Mouse (Mus musculus): ENCODE data around the gene Ccdc188. TPM values are rescaled to one million over a fixed set of nuclear protein-coding genes. Genes with fewer than 3 reads are reported as not detected.

Gene Ccdc188
- polyA plus RNA-seq, 1 experiment from 2014 or later: not detected

DNA sequence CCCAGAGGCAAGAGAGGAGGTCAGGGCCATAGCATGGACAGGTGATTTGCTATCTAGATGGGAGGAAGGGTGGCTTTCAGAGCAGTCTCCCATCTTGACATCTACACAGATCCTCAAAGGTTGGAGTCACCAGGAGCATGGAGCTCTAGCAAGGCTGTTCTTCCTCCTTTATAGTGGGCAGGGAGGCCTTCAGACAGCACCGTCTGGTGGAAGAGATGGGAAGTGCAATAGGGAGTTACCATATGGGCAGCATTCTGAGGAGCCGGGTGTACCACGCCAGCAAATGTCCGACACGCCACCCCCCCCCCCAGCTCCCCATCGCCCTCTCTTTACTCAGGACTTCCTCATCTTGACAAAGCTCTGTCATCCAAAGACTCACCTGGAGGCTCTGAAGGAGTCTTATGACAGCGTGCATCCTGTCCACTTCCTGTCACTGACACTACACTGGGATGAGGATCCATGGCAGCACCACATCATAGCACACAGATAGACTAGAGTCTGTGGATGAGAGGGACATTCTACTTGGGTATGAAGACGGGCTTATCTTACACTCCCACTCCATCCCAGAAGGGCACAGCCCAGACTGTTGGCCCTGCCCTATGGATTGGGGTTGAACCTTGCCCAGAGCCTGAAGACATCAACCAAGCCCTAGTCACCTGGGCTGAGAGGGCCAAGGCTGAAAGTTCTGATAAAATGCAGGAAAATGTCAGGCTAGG, 6.8 kb upstream of the Ccdc188 start:
- Histone ChIP-seq H3K27ac (no peak overlapping the region), H3K4me3 (replicated peaks) (no peak overlapping the region), H3K27me3 (replicated peaks) (no peaks in the 10 kb centered on the region), H3K9me3 (no peaks in the 10 kb centered on the region), H3K36me3 (no peaks in the 10 kb centered on the region), H3K4me1 (replicated peaks) (peaks cover 6% of the 10 kb centered on the region; the same call in 1 of the 2 replicates), H3K4me2 (replicated peaks) (no peak overlapping the region), H3K9ac (no peak overlapping the region)
- WGBS: 19% methylated on average over 8 of the region's 8 CpGs
- peak; percentile 70 for ATAC-seq

DNA sequence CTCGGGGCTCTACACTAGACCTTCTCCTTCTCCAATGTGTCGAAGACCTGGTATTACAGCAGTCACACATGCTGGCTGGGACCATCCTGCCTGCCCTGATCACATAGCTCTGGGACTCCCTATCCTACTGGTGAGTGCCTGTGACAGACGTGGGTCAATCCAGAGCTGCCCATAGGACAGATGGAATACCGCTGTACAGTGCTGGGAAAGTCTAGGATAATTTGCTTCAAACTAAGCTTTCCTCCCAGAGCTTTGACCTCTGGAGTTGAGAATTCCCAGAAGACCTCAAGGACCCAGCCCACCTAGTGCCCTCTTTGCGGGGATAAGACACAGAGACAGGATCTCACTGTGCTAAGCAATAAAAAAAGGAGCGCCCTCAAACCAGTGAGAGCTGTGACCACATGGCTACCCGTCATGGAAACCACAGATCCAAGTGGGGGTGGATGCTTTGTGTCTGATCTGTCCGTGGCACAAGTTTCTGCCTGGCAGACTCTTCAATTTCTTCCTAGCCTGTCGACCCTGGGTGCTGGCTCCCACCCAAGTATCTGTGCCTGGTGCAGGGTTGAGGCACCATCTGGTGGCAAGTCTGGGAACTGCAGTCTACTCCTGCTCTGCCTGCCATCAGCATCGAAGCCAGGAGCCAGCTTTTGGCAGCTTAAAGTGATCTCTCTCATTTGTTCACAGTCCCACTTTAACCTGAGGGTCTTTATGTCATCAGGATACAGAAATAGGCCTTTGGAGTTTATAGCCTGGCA, 6.1 kb upstream of the Ccdc188 start:
- H3K4me2 ChIP-seq (replicated peaks): no peak overlapping the region
- no peaks in the 10 kb centered on the region for H3K27me3 ChIP-seq (replicated peaks)
- ATAC-seq: peak; percentile 63
- H3K4me1 ChIP-seq (replicated peaks): peaks cover 6% of the 10 kb centered on the region; the same call in 1 of the 2 replicates
- WGBS: 38% methylated on average over 10 of the region's 10 CpGs
- H3K9me3 ChIP-seq: no peaks in the 10 kb centered on the region
- H3K36me3 ChIP-seq: no peaks in the 10 kb centered on the region
- no peak overlapping the region for H3K27ac ChIP-seq
- no peak overlapping the region for H3K9ac ChIP-seq
- H3K4me3 ChIP-seq (replicated peaks): no peak overlapping the region

DNA sequence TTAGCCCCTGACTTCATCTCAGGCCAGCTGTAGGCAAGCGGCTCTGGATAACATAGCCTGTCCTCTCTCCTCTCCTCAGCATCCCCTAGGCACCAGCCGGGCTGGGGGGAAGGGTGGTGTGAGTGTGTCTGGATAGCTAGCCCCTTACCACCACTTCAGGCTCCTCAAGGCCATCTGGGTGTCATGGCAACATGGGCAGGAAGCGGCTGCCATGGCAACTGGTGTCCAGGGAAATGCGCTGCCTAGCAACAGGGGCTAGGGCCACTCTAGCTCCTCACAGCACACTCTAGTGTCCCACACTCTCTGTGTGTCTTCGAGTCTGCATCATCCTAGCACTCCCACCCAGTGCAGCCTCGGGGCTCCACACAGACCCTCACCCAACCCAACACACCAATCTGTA, 4.0 kb upstream of the Ccdc188 start:
- H3K27me3 ChIP-seq (replicated peaks): no peaks in the 10 kb centered on the region
- WGBS: 47% methylated on average over 6 of the region's 6 CpGs
- H3K4me1 ChIP-seq (replicated peaks): peaks cover 6% of the 10 kb centered on the region; the same call in 1 of the 2 replicates
- ATAC-seq: no peak
- no peaks in the 10 kb centered on the region for H3K36me3 ChIP-seq
- no peak overlapping the region for H3K27ac ChIP-seq
- H3K9me3 ChIP-seq: no peaks in the 10 kb centered on the region
- no peak overlapping the region for H3K9ac ChIP-seq
- H3K4me3 ChIP-seq (replicated peaks): no peak overlapping the region
- H3K4me2 ChIP-seq (replicated peaks): no peak overlapping the region

DNA sequence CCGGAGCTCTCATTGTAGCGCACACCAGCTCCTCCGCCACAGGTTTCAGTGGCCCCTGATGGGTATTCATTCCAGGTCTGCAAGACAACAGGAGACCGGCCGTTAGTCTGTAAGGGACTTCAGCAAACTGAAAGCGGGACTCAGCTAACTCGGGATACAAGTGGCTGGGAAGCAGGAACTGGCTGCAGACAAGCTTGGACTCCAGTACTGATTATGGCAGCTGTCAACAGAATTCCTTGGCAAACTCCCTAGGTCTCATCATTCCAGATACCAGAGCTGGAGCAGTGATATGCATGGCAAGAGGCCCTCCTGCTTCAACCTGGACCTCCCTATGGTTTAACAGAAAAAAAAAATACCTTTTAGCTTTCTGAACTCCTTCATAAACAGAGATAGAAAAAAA, 2.8 kb upstream of the Ccdc188 start:
- H3K9me3 ChIP-seq: no peaks in the 10 kb centered on the region
- no peaks in the 10 kb centered on the region for H3K36me3 ChIP-seq
- H3K4me3 ChIP-seq (replicated peaks): no peak overlapping the region
- whole genome bisulfite sequencing: 83% methylated on average over 7 of the region's 7 CpGs
- no peak overlapping the region for H3K9ac ChIP-seq
- H3K4me1 ChIP-seq (replicated peaks): peaks cover 10% of the 10 kb centered on the region
- no peak overlapping the region for H3K27ac ChIP-seq
- no peak for ATAC-seq
- no peak overlapping the region for H3K4me2 ChIP-seq (replicated peaks)
- H3K27me3 ChIP-seq (replicated peaks): no peaks in the 10 kb centered on the region

DNA sequence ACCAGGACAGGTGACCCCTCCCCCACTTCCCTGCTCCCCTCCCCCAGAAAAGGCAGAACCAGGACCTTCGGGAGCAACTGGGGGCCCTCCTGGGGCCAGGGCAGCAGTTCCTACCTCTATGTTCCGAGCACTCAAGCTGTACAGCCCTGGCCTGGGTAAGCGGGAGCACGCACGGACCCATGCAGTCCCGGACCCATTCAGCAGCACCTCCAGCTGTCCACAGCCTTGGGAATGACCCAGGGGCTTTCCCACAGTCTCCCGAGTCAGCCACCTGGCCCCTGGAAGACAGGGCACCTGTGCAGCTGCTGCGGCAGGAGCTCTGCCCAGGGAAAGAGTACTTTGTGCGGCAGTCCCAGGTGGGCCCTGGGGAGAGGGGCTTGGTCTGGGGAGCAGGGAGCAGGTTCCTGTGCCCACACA, 909 bp downstream of the Ccdc188 start:
- no peak overlapping the region for H3K9ac ChIP-seq
- H3K36me3 ChIP-seq: peaks cover 9% of the 10 kb centered on the region; the same call in 1 of the 2 replicates
- ATAC-seq: no peak
- no peaks in the 10 kb centered on the region for H3K9me3 ChIP-seq
- 69% methylated on average over 9 of the region's 9 CpGs for WGBS
- no peaks in the 10 kb centered on the region for H3K27me3 ChIP-seq (replicated peaks)
- H3K4me3 ChIP-seq (replicated peaks): no peak overlapping the region
- H3K4me1 ChIP-seq (replicated peaks): peaks cover 11% of the 10 kb centered on the region
- no peak overlapping the region for H3K27ac ChIP-seq
- no peak overlapping the region for H3K4me2 ChIP-seq (replicated peaks)

DNA sequence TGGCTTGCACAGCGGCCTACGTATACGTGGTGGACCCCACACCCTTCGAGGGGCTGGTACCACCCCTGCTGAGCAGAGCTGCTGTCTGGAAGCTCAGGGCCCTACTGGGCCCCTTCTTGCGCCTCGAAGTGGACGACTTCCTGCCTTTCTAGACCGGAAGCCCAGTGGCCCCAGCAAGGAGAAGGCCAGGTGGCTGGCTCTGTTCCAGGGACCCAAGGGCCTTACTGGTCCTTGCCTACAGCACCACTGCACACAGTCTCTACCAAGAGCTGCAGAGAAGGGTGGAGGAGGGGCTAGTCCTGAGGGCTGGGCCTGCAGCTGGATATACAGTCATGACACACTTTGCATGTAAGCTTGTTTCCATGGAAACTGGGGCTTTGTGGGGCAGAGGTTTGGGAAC, 2.3 kb downstream of the Ccdc188 start:
- H3K4me2 ChIP-seq (replicated peaks): no peak overlapping the region
- 38% methylated on average over 8 of the region's 8 CpGs for WGBS
- no peak overlapping the region for H3K4me3 ChIP-seq (replicated peaks)
- H3K36me3 ChIP-seq: peaks cover 21% of the 10 kb centered on the region
- no peak overlapping the region for H3K9ac ChIP-seq
- H3K27me3 ChIP-seq (replicated peaks): no peaks in the 10 kb centered on the region
- H3K9me3 ChIP-seq: no peaks in the 10 kb centered on the region
- peak overlapping the region; percentile 68; the same call in 1 of the 2 replicates for H3K27ac ChIP-seq
- ATAC-seq: peak; percentile 80
- H3K4me1 ChIP-seq (replicated peaks): peaks cover 11% of the 10 kb centered on the region

DNA sequence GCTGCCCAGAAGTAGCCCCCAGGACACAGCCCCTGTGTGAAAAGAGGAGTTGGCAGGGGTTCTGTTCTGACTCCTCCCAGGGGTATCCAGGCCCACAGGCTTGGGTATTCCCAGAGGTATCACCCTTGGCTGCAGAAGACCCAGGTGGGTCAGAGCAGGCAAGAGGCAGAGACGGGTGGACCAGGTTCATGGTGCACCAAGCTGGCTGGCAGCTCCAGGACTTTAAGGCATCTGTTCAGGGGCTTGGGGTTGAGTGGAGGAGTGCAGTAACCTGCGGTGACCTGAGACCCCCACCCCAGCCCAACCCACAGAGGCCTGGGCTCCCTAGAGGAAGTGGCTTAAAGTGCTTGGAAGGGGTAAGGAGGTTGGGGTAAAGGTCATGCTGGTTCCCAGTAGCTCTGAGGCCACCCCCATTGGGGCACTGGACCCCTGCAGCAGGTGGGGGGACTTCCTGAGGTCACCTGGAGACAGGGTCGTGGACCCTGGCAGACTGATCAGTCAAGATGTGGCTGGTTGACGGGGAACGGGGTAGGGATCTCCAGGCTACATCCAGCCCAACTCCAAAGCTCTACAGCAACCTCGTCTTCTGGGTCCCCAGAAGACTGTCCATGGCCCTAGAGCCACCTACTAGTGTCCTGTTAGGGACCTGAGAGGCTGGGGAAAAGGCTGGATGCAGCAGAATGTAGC, 3.3 kb downstream of the Ccdc188 start:
- H3K27me3 ChIP-seq (replicated peaks): no peaks in the 10 kb centered on the region
- H3K36me3 ChIP-seq: peaks cover 23% of the 10 kb centered on the region
- H3K27ac ChIP-seq: no peak overlapping the region
- no peak overlapping the region for H3K9ac ChIP-seq
- H3K4me1 ChIP-seq (replicated peaks): peaks cover 11% of the 10 kb centered on the region
- no peak overlapping the region for H3K4me2 ChIP-seq (replicated peaks)
- no peak overlapping the region for H3K4me3 ChIP-seq (replicated peaks)
- WGBS: 86% methylated on average over 6 of the region's 6 CpGs
- no peaks in the 10 kb centered on the region for H3K9me3 ChIP-seq
- no peak for ATAC-seq

DNA sequence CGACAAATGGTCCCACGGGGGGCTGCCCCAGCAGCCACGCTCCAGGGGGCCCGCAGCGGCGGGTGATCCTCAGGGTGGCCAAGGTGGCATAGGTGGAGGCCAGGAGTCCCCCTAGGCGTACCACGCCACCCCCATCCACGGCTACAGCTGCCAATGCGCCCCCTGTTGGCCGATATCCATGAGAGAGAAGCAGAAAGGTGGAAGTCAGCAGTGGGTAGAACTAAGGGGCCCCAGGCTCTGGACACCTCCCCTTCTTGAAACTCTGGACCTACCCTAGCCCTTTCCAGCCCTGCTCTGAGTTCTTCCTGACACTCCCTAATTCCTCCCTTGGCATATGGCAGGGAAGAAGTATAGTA, 3.8 kb downstream of the Ccdc188 start:
- no peak for ATAC-seq
- Histone ChIP-seq H3K36me3 (peaks cover 29% of the 10 kb centered on the region), H3K4me2 (replicated peaks) (no peak overlapping the region), H3K9ac (no peak overlapping the region), H3K27ac (no peak overlapping the region), H3K4me1 (replicated peaks) (peaks cover 11% of the 10 kb centered on the region), H3K4me3 (replicated peaks) (no peak overlapping the region), H3K27me3 (replicated peaks) (no peaks in the 10 kb centered on the region), H3K9me3 (no peaks in the 10 kb centered on the region)
- 73% methylated on average over 11 of the region's 11 CpGs for WGBS

DNA sequence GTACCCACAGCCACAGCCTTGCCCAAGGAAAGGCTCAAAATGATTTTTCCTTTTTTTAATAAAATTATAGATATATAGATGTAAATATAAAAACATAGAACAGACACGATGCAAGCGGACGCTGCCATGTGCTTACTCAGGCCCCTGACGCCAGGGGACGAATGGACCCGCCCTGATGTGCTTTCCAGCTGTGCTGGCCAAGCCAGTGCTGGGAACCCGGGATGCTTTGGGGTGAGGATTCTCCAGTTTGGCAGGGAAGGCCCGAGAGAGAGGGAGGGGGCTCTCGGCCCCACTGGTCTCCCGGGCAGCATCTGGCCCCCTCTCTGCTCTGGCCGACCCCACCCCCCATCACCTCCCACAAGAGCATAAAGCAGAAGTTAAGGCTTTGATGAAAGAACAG, 4.5 kb downstream of the Ccdc188 start:
- peaks cover 29% of the 10 kb centered on the region for H3K36me3 ChIP-seq
- no peak overlapping the region for H3K27ac ChIP-seq
- no peak for ATAC-seq
- peaks cover 11% of the 10 kb centered on the region for H3K4me1 ChIP-seq (replicated peaks)
- H3K27me3 ChIP-seq (replicated peaks): no peaks in the 10 kb centered on the region
- H3K4me3 ChIP-seq (replicated peaks): no peak overlapping the region
- no peaks in the 10 kb centered on the region for H3K9me3 ChIP-seq
- H3K4me2 ChIP-seq (replicated peaks): no peak overlapping the region
- 88% methylated on average over 11 of the region's 11 CpGs for WGBS
- H3K9ac ChIP-seq: no peak overlapping the region

DNA sequence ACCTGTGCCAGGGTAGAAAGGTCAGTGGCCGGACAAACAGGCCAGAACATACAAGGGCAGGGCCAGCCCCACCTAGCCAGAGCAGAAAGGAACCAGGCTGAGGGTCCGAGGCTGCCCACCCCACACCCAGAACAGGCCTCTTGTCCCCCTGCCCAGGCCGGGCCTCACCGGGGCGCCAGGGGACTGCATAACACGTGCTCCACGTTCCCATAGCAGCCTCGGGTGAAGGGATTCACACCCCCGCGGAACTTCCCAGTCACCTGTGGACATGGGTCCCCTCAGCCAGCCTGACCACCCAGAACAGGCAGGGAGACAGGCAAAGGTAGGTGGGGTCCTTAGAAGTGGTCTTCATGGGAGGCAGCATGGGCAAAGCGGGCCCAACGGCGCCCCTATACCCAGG, 9.5 kb downstream of the Ccdc188 start:
- 90% methylated on average over 13 of the region's 13 CpGs for WGBS
- Histone ChIP-seq H3K27me3 (replicated peaks) (no peaks in the 10 kb centered on the region), H3K4me1 (replicated peaks) (peaks cover 16% of the 10 kb centered on the region), H3K9me3 (no peaks in the 10 kb centered on the region), H3K9ac (no peak overlapping the region), H3K27ac (no peak overlapping the region), H3K4me3 (replicated peaks) (no peak overlapping the region), H3K36me3 (peaks cover 34% of the 10 kb centered on the region), H3K4me2 (replicated peaks) (no peak overlapping the region)
- no peak for ATAC-seq

DNA sequence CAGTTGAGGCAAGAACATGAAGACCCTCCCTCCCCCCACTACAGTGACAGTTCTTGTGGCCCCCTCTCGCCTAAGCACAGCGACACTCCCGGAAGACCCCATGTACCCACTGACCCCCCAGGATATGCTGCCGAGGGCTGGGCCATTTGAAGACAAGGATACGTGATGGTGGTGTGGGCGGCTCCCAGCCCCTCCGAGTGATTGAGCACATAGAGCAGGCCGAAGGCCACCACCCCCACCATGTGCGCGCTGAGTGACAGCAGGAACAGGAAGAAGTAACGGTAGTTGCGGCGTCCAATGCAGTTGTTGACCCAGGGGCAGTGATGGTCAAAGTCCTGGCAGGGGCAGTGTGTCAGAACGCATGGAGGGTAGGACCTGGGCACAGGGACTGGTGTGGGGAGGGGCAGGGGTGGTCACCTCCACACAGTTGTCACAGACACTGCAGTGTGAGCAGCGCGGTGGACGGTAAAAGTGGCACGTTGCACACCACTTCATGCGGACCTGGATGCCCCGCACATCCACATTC, 10.3 kb downstream of the Ccdc188 start:
- Histone ChIP-seq H3K9ac (no peak overlapping the region), H3K27me3 (replicated peaks) (no peaks in the 10 kb centered on the region)
- no peak for ATAC-seq

DNA sequence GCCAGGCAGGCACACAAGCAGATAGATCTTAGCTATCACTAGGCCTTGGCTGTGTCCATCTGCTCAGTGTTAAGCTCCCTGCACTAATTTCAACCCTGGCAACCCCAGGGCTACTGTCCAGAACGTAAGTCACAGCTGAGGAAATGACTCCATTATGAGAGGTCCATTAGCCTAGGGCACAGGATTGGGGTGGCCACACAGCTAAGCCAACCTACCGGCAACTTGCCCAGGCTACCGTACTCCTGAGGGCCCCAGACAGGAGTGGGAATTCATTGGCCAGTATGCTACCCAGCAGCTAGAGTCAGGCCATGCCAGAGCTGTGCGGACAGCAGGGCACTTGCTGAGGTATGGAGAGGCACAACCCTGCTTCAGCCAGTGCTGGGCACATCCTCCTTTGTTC, 11.2 kb downstream of the Ccdc188 start:
- 95% methylated on average over 4 of the region's 4 CpGs for WGBS
- ATAC-seq: no peak
- Histone ChIP-seq H3K4me3 (replicated peaks) (no peak overlapping the region), H3K27me3 (replicated peaks) (no peaks in the 10 kb centered on the region), H3K27ac (no peak overlapping the region), H3K9ac (no peak overlapping the region), H3K9me3 (no peaks in the 10 kb centered on the region), H3K36me3 (peaks cover 23% of the 10 kb centered on the region), H3K4me2 (replicated peaks) (no peak overlapping the region), H3K4me1 (replicated peaks) (peaks cover 22% of the 10 kb centered on the region)

More for the DNA sequence above, 10.3 kb downstream of the Ccdc188 start:
- H3K4me1 ChIP-seq (replicated peaks): peaks cover 16% of the 10 kb centered on the region
- peaks cover 31% of the 10 kb centered on the region for H3K36me3 ChIP-seq
- no peak overlapping the region for H3K4me2 ChIP-seq (replicated peaks)
- no peak overlapping the region for H3K4me3 ChIP-seq (replicated peaks)
- no peak overlapping the region for H3K27ac ChIP-seq
- WGBS: 93% methylated on average over 20 of the region's 20 CpGs
- H3K9me3 ChIP-seq: no peaks in the 10 kb centered on the region
